ENCODE assay signal across 13 mouse cellular contexts in the genomic region with DNA sequence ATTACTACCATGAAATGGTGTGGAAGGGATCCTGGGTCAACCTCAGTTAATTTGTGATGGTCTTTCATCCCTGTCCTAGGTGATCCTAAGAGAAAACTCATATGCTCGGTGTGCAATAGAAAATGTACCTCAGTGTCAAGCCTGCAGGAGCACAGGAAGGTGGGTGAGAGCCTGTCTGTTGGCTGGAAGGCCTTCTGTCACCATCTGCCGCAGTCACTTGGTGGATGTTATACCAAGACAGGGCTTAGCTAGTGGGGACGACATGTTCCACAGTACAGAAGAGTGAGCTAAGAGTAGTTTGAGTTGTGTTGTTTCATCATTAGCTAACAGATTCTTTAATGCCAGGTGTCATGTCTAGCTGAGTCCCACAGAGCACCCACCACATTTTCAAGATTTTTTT.
"Had no signal": no experiment of that assay in that cellular context is flagged by ENCODE, and none has a peak within 500 bp of the region (broad histone marks: within the 10 kb centered on the region; RNA-seq: fewer than 3 reads in every experiment).

No protein-coding gene starts in this region.

- H3K27me3 ChIP-seq: kidney, embryonic 15.5 days; liver, embryonic 15.5 days; midbrain, embryonic 13.5 days had no signal

- H3K4me2 ChIP-seq: kidney, embryonic 15.5 days; liver, embryonic 11.5 days; liver, embryonic 15.5 days; midbrain, embryonic 13.5 days had no signal

- H3K9ac ChIP-seq: kidney, embryonic 15.5 days; liver, embryonic 15.5 days; midbrain, embryonic 13.5 days had no signal

- DNase-seq: kidney, postnatal 14 days; lung, adult 2 months; lung, postnatal 36 days; right cerebral cortex, adult 18-20 months; thymus, postnatal 4 days had no signal

- H3K36me3 ChIP-seq: kidney, embryonic 15.5 days; liver, embryonic 15.5 days; midbrain, embryonic 13.5 days had no signal

- H3K27ac ChIP-seq: kidney, embryonic 15.5 days; left cerebral cortex, adult 2 months; limb, embryonic 10.5 days; liver, embryonic 15.5 days; midbrain, embryonic 13.5 days; stomach, postnatal 0 days had no signal

- H3K4me3 ChIP-seq: kidney, embryonic 15.5 days; left cerebral cortex, adult 2 months; limb, embryonic 10.5 days; liver, embryonic 15.5 days; midbrain, embryonic 13.5 days had no signal

- ATAC-seq: lung, postnatal 0 days; midbrain, embryonic 13.5 days had no signal

- H3K9me3 ChIP-seq: kidney, embryonic 15.5 days; limb, embryonic 10.5 days; liver, embryonic 15.5 days; midbrain, embryonic 13.5 days had no signal

- H3K4me1 ChIP-seq: kidney, embryonic 15.5 days; liver, embryonic 15.5 days had no signal
